Mouse (Mus musculus) lung, postnatal 0 days (tissue): ENCODE results near the gene Itgb8. TPM values are rescaled to one million over a fixed set of nuclear protein-coding genes. Genes with fewer than 3 reads are reported as not detected.

Experiments used
- ATAC-seq: fragments of 200-750 bp; cut with Nextera tagmentation; 2 replicates; pipeline ENCODE4 v1.8.0; 2017; ENCODE audit warnings: moderate library complexity
- DNase-seq: peaks from one replicate; pipeline ENCODE4 v3.0.0-alpha.2; 2016; ENCODE audit warnings: low spot score
- H3K27ac ChIP-seq: fragments of 300-500 bp; sonication (generic); 2 replicates; pipeline ENCODE4 v1.5.1; 2014; ENCODE audit warnings: antibody characterized with exemption, mild to moderate bottlenecking, low read length, mixed read lengths
- H3K27me3 ChIP-seq: fragments of 300-500 bp; sonication (generic); replicated peaks from 2 replicates; pipeline ENCODE4 v1.6.1; 2014; ENCODE audit warnings: low read length, mixed read lengths; ENCODE audit not compliant: insufficient read depth
- H3K36me3 ChIP-seq: fragments of 300-500 bp; sonication (generic); 2 replicates; pipeline ENCODE4 v1.6.1; 2014; ENCODE audit warnings: low read length, mixed read lengths; ENCODE audit not compliant: insufficient read depth
- H3K4me1 ChIP-seq: fragments of 300-500 bp; sonication (generic); 2 replicates; pipeline ENCODE4 v1.6.1; 2014; ENCODE audit warnings: antibody characterized with exemption, low read depth, low read length, mixed read lengths; ENCODE audit not compliant: insufficient read depth
- H3K4me2 ChIP-seq: fragments of 300-500 bp; sonication (generic); replicated peaks from 2 replicates; pipeline ENCODE4 v1.6.1; 2014; ENCODE audit warnings: low read depth, mild to moderate bottlenecking, low read length, moderate library complexity, mixed read lengths
- H3K4me3 ChIP-seq: fragments of 300-500 bp; sonication (generic); 2 replicates; pipeline ENCODE4 v1.5.1; 2014; ENCODE audit warnings: low read depth, low read length
- H3K9ac ChIP-seq: fragments of 300-500 bp; sonication (generic); replicated peaks from 2 replicates; pipeline ENCODE4 v1.6.1; 2014; ENCODE audit warnings: low read depth, mild to moderate bottlenecking
- H3K9me3 ChIP-seq: fragments of 300-500 bp; sonication (generic); 2 replicates; pipeline ENCODE4 v1.6.1; 2016; ENCODE audit warnings: low read length, mixed read lengths
- CTCF ChIP-seq: IDR thresholded peaks from 2 replicates; pipeline ENCODE4 v1.5.1; 2016; ENCODE audit warnings: antibody characterized with exemption, mild to moderate bottlenecking
- EP300 ChIP-seq: IDR thresholded peaks from 2 replicates; pipeline ENCODE4 v1.6.1; 2016; ENCODE audit warnings: antibody characterized with exemption, mild to moderate bottlenecking, control low read depth
- WGBS: fragments of 180-500 bp; shearing (Covaris S2); extraction: QIAGEN DNeasy Blood & Tissue Kit; methylation state at CpG from one replicate; pipeline ENCODE4 v1.1.7; 2014; 5-methylcytosine and 5-hydroxymethylcytosine counted together
- polyA plus RNA-seq: library from polyadenylated mRNA; unstranded; fragments of >200 nt; fragmentation: Nextera tagmentation; extraction: Ambion mirVana; gene quantifications from 2 replicates; pipeline ENCODE4 v1.2.1, GENCODE M21; 2015

Gene Itgb8
- polyA plus RNA-seq, 1 experiment from 2014 or later = 0.87 TPM

DNA sequence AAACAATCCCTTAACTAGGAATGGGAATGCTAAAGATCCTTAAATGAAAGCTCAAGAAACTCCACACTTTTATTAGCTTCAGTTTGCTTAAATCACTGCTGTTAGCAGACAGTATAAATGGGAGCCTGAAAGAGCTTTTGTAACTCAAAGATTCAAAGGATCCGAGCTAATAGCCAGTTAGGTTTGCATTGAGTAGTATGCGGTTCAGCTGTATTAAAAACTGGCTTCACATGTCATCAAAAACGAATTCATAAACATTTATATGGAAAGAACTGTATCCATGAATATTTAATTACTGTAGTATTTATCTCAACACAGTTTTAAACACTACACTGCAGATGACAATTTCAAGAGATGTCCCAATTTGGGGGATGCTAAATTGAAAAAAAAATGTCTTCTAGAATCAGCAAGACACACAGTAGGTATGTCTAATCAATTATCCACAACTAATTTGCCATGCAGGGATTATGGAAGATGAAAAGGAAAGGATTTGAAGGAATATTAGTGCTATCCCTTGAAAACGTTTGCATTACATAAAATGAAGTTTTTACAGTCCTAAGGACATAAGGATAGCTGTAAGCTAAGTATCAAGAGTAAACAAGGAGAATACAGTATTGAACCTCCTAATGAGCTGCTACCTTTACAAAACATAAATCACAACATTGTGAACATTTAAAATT, 79.2 kb downstream of the Itgb8 start:
- no peak for TF ChIP-seq EP300
- no peak for TF ChIP-seq CTCF

DNA sequence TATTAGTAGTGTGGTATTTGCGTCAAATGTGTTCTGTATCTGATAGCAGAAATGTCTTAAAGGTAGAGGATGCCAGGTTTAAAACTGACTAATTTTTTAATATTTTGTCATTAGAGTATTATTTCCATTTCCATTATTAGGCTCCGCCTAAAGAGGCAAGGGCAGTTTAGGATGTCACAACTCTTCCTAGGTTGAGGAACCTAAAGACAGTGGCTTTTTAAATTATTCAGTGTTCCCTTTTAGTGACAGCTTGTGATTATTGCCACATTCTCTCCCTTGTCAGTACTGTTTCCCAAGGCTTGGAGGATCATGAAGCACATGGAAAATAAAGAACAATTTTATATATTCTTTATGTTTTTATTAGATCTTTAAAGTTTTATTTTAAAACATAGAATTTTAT, 80.9 kb downstream of the Itgb8 start:
- ATAC-seq = no peak

More for the DNA sequence above, 79.2 kb downstream of the Itgb8 start:
- Histone ChIP-seq H3K4me1 (no peaks in the 10 kb centered on the region), H3K4me3 (no peak overlapping the region), H3K36me3 (no peaks in the 10 kb centered on the region), H3K9me3 (no peaks in the 10 kb centered on the region), H3K27me3 (no peaks in the 10 kb centered on the region), H3K9ac (no peak overlapping the region), H3K27ac (no peak overlapping the region), H3K4me2 (no peak overlapping the region)
- DNase-seq (no peak), ATAC-seq (no peak)
- 68% methylated on average over 4 of the region's 4 CpGs for WGBS

DNA sequence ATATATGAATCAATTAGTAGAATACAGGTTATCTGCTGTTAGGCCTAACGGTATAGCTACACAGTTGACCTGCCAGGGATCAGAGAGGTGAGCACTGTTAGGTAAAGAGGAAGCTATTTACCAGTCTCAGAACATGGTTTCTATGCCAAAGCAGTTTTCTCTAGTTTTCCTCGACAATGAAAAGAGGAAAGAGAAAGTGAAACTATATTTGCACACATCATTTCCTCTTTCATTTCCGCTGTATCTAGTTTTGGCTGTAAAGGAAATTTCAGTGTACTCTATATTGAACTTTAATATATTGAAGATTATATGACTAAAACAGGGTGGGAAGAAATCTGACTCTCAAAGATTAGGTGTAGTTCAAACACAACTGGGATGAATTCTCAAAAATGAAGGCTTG, 81.5 kb downstream of the Itgb8 start:
- no peak overlapping the region for H3K27ac ChIP-seq
- H3K9me3 ChIP-seq = no peaks in the 10 kb centered on the region
- TF ChIP-seq EP300 (no peak), CTCF (no peak)
- ATAC-seq = no peak
- WGBS = 55% methylated on average over 3 of the region's 3 CpGs
- H3K4me1 ChIP-seq = no peaks in the 10 kb centered on the region
- DNase-seq = peak; percentile 39
- H3K9ac ChIP-seq = no peak overlapping the region
- H3K4me2 ChIP-seq = peak overlapping the region; percentile 8; the same call in 1 of the 2 replicates
- H3K27me3 ChIP-seq = no peaks in the 10 kb centered on the region
- no peak overlapping the region for H3K4me3 ChIP-seq
- no peaks in the 10 kb centered on the region for H3K36me3 ChIP-seq

More for the DNA sequence above, 80.9 kb downstream of the Itgb8 start:
- 84% methylated on average over 2 of the region's 2 CpGs for whole genome bisulfite sequencing
- no peaks in the 10 kb centered on the region for H3K9me3 ChIP-seq
- TF ChIP-seq CTCF (no peak), EP300 (no peak)
- no peak overlapping the region for H3K4me3 ChIP-seq
- no peaks in the 10 kb centered on the region for H3K4me1 ChIP-seq
- H3K27ac ChIP-seq = no peak overlapping the region
- H3K4me2 ChIP-seq = no peak overlapping the region
- peak; percentile 61 for DNase-seq
- no peaks in the 10 kb centered on the region for H3K36me3 ChIP-seq
- no peak overlapping the region for H3K9ac ChIP-seq
- no peaks in the 10 kb centered on the region for H3K27me3 ChIP-seq

DNA sequence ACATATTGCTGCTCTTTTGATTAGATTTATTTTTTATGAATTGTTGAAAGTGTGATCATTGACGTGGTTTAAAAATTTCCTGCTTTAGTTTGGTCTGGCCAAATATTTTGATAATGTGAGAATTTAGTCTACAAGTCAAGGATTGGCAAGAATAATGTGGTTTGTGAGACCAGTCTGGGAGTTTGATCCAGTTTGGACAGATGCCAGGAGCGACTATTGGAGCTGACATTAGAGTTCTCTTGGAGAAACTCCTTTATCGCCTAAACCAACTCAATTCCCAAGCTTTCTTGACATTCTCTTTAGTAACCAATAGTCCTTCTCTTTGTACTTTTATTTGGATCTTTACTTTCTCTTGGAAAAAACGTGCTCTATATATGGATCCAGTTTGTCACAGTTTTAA, 83.0 kb downstream of the Itgb8 start:
- no peaks in the 10 kb centered on the region for H3K9me3 ChIP-seq
- ATAC-seq (no peak), DNase-seq (peak; percentile 29)
- no peak for TF ChIP-seq CTCF
- TF ChIP-seq EP300 = no peak
- no peak overlapping the region for H3K9ac ChIP-seq
- no peak overlapping the region for H3K4me2 ChIP-seq
- no peak overlapping the region for H3K4me3 ChIP-seq
- H3K36me3 ChIP-seq = no peaks in the 10 kb centered on the region
- H3K27me3 ChIP-seq = no peaks in the 10 kb centered on the region
- 39% methylated on average over 4 of the region's 4 CpGs for WGBS
- no peaks in the 10 kb centered on the region for H3K4me1 ChIP-seq
- no peak overlapping the region for H3K27ac ChIP-seq

DNA sequence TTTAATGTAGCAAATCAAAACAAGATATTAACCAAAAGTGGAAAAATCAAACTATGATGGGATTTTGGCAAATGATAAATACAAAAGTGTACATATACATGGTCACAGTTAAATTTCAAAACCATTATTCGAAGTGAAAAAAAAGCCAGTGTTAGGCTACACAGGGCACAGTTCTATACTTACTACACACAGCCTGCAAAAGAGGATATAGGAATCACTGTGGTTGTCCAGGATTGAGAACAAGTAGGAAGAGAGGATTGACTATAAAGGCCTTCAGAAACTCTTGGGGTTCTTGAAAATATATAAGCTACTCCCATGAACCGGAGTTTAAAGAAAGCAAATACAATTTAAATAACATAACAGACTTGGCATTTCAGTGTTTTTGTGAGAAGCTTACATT, 87.6 kb downstream of the Itgb8 start:
- no peaks in the 10 kb centered on the region for H3K4me1 ChIP-seq
- no peak for DNase-seq
- no peaks in the 10 kb centered on the region for H3K9me3 ChIP-seq
- no peak overlapping the region for H3K4me3 ChIP-seq
- TF ChIP-seq CTCF (no peak), EP300 (no peak)
- no peaks in the 10 kb centered on the region for H3K36me3 ChIP-seq
- H3K27me3 ChIP-seq = no peaks in the 10 kb centered on the region
- H3K9ac ChIP-seq = no peak overlapping the region
- H3K27ac ChIP-seq = no peak overlapping the region
- no peak overlapping the region for H3K4me2 ChIP-seq
- WGBS = 89% methylated on average over 2 of the region's 2 CpGs
- ATAC-seq = no peak

DNA sequence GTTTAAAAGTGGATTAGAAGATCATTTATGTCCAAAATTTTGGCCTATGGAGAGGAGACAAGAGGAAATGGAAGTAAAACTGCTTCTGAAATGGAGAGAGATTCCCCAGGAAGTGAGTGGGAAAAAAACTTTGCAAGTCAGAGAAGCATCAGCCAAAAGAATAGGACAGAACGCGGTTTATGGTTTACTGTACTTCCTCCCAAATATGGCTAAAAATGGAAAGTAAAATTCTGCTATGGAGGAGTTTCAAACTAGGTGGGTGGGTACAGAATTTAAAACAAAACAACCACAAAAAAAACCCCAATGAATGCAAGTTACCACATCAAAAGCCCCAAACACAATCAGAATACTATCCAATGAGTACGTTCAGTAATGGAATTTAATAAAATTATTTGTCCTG, 90.8 kb downstream of the Itgb8 start:
- no peaks in the 10 kb centered on the region for H3K27me3 ChIP-seq
- no peak overlapping the region for H3K4me3 ChIP-seq
- H3K27ac ChIP-seq = no peak overlapping the region
- H3K4me1 ChIP-seq = no peaks in the 10 kb centered on the region
- no peak overlapping the region for H3K9ac ChIP-seq
- TF ChIP-seq CTCF (no peak), EP300 (no peak)
- H3K9me3 ChIP-seq = no peaks in the 10 kb centered on the region
- H3K36me3 ChIP-seq = no peaks in the 10 kb centered on the region
- ATAC-seq (no peak), DNase-seq (no peak)
- 79% methylated on average over 3 of the region's 3 CpGs for WGBS
- H3K4me2 ChIP-seq = no peak overlapping the region

DNA sequence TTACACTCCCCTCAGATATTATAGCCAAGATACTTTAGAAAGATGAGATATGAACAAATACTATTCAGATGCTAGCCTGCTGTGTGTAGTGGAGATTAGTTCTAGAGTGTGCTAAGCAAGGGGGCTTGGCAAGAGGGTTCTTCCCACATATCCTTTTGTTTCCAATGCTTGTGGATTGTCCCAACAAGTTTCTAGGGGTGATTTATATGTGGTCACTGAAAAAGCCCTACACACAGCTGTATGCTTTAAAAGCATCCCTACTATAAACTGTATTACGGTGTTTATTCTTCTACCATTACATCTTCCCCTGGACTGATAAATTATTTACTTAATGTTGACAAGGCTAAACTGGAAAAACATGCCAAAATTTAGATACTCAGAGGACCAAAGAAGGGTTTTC, 92.6 kb downstream of the Itgb8 start:
- Histone ChIP-seq H3K4me1 (no peaks in the 10 kb centered on the region), H3K4me3 (no peak overlapping the region), H3K36me3 (no peaks in the 10 kb centered on the region), H3K27ac (no peak overlapping the region), H3K27me3 (no peaks in the 10 kb centered on the region), H3K4me2 (no peak overlapping the region), H3K9me3 (no peaks in the 10 kb centered on the region), H3K9ac (no peak overlapping the region)
- TF ChIP-seq CTCF (no peak), EP300 (no peak)
- no peak for DNase-seq
- ATAC-seq = no peak
- WGBS = 73% methylated on average over 1 of the region's 1 CpGs
